Mouse (Mus musculus) kidney, adult 18-20 months (tissue): ENCODE measurements around the gene Gm10799.
A peak's percentile ranks its signal among the peaks of the same experiment; 100 is the strongest.
"Not testable (repeated sequence)": the region's sequence is repeated elsewhere in the genome, so short reads cannot be mapped to it uniquely, and the experiment has no call there.

Experiments
- DNase-seq: peaks from one replicate; pipeline ENCODE4 v3.0.0; 2021

The Gm10799 gene

DNA sequence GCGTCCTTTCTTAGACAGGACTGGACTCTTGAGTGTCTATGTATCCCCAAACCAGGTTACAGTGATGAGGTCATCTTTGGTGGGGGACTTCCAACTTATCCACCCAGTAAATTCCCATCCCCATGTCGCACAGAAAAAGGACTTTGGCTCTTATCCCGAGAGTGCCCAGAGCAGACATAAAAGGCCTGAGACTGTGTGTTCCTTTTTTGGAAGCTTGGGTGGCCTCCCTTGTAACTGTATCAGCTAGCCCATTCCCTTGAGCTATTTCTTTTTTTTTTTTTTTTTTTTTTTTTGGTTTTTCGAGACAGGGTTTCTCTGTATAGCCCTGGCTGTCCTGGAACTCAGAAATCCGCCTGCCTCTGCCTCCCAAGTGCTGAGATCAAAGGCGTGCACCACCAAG lies 2.8 kb downstream of the Gm10799 start, which contains the start of gene Gm10912:
Gm10912 (plus strand) TSS at position 301 of the 400 bp plus-strand sequence.
- not testable (repeated sequence) for DNase-seq

DNA sequence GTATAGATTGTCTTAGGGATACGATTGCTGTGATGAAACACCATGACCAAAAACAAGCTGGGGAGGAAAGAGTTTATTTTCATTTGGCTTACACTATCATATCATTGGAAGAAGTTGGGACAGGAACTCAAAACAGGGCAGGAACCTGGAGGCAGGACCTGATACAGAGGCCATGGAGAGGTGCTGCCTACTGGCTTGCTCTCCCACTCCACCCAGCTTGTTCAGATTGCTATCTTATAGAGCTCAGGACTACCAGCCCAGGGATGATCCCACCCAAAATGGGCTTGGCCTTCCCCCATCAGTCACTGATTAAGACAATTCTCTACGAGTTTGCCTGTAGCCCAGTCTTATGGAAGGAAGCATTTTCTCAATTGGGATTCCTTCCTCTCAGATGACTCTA lies 4.2 kb downstream of the Gm10799 start:
- DNase-seq = no peak

DNA sequence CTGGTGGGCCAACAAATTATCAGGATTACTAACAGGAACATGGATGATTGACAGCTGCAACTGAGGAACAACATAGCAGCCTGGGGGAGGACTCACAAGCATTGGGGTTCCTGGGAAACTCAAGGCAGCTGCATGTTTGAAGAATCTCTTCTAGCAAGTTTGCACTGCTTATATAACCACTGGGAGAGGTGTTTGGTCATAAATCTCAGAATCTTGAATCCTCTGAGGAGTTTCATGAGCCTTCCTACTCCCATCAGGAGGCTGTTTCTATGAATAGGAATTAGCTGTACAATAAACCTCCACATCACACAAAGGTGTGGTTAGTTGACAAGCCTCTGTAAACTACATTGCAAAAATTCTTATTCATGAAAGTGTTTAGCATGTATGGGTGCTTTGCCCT lies 5.7 kb downstream of the Gm10799 start:
- no peak for DNase-seq

DNA sequence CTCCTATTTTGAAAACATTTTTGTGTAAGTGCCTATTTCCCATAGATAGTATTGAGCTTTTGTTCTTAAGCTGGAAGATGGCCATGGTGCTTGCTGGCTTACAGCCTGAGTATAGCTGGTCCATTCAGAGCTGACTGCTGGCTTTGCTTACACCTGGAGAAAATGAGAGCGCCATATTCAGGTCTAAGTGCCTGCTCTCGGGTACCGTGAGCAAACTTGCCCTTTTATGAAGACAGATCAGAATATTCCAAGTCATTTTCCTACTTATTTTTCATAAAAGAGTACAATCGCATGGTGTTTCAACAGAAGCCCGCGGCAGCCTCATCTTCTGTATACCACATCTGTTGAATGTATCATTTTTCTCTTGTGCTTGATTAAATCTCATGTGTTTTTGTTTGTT lies 7.4 kb downstream of the Gm10799 start:
- no peak for DNase-seq

DNA sequence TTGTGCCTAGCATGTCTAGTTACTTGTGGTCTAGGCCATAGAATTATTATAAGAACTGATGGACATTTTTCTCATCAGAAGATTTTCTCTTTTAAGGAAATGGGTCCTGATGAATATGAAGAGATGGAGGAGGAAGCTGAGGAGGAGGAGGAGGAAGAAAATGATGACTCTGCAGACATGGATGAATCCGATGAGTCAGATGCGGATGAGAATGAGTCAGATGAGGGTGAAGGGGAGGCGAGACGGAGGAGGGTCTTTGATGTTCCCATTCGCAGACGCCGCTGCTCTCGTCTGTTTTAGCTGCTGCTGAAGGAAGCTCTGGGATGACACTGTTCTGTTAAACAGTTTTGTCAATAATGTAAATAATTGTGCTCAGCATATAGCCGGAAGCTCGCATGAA lies 8.6 kb downstream of the Gm10799 start:
- DNase-seq = no peak

DNA sequence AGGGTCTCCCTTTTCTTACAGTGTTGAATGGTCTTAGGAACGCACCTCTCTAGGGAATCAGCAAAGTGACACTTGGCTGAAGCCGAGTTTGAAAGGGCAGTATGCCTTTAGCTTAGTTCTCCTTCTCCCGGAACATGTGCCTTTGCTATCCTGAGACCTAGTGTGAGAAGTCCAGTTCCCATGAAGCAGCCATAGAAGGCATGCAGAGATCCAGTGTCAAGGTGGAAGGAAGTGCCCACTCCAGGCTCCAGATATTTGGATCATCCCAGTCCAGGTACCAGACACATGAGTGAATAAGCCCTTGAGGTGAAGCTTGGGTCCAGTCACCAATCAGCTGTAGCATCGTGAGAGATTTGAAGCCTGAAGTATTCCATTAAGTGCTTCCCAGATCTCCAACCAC lies 9.4 kb downstream of the Gm10799 start:
- no peak for DNase-seq

DNA sequence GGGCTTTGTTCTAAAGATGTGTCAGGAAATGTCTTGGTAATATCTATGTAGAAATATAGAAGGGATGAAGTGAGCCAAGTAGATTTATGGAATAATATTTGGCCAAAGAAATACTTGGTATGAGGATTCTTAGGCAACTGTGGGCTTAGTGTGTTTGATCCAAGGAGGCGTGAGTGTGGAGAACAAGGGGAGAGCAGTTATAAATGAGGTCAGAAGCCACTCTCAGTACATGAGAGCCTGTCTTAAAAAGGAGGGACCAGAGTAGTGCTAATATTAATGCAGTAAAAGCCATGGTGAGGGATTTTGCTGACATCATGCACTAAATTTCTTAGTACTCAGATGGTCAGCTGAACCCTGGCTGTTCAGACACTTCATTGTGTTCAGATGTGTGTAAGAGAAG lies 10.0 kb downstream of the Gm10799 start:
- DNase-seq = no peak

DNA sequence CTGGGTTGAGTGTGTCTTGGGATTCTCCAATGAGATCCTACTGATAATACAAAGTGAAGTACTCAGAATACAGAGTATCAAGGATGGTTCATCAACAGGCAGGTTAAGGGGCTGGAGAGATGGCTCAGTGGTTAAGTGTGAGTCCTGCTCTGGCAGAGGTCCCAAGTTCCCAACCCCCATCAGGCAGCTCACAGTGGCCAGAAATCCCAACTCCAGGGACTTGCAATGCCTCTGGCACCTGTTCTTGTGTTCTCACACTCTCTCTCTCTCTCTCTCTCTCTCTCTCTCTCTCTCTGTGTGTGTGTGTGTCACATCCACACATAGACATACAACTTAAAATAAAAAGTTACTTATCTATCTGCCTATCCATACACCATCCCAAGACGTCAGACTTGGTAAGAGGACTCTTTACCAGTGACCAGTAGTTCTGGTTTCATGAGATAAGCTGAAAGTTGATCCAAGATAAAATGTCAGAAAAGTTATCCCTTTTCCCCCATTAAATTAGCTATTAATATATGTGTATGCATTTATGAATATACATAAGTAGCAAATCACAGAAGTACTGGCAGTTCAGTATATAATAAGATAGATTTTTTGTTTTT lies 23.8 kb downstream of the Gm10799 start:
- DNase-seq = peak; percentile 36

DNA sequence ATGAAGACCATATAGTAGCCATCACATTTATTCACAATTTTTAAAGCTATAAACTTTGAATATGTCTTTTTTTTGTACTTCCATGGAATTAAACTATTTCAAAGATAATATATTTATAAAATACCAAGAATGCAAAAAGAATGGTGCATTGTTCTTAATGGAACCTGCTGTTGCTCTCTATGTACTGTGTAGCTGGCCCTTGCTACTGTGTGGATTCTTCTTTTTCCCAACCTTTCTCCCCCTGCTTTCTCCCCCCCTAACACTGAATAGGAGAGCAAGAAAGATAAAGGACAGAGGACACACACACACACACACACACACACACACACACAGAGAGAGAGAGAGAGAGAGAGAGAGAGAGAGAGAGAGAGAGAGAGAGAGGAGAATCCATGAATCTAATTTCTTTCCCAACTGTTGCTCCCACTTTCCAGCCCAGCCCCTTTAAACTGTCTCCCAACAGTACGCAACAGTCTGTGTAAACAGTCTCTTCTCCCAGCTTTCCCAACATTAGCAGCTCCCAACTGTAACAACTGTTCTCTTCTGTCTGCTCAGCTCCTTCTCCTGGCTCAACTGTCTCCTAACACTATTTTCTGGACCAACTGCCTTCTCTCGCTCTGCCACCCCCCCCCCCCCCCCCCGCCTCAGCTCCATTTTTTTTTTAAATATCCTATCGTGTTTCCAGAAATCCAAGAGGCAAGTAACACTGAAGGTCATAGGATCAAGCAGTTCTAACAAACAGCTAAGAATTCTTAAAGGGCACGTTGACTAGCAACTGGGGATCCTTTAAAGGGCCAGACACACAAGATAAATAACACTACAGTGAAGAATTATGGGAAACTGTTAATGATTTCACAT lies 24.5 kb downstream of the Gm10799 start:
- no peak for DNase-seq

DNA sequence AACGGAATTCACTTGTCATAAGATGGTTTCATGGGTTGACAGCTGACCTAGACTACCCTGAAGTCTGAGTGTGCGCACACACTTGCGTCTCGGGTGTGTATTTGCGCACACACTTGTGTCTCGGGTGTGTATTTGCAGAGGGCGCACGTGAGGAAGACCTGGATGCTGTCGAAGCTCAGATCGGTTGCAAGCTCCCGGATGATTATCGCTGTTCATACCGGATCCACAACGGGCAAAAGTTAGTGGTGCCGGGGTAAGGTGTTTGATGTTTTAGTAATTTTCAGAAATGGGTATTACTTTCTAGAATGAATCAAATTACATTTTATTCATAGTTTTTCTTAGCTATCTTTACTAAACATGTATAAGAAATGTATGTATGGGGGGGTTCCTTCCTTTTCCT lies 25.6 kb downstream of the Gm10799 start:
- no peak for DNase-seq

DNA sequence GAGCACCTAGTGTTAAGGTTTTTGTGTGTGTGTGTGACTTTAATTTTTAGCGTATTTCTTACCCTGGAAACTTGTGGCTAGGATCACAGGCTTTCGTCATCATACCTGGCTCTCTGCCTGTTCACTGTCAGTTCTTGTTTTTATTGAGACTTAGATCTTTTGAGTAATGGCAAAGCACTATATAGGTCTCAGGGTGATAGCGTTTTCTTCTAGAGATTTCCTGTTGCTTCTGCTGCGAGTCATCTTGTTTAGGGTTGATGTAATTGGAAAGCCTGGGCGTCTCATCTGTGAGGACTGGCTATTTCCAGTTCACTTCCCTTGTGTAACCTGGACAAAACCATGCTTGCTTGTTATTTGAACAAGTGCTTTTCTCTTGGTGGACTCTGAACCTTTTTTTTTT lies 26.7 kb downstream of the Gm10799 start:
- DNase-seq = no peak

DNA sequence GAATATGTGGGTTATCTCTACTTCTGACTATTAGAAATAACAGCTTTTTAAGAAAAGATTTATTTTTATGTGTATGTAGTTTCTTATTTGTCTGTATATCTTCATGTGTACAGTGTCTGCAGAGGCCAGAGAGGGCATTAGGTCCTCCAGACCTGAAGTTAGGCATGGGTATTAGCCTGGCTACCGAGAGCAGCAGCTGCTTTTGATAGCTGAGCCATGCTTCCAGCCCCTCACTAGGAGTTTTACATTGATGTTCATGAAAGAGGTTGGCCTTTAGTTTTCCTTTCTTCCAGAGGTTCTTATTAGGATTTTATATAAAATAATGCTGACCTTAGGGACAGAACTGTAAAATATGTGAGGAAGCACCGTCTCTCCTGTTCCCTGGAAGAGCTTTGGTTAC lies 30.1 kb downstream of the Gm10799 start:
- DNase-seq = no peak

DNA sequence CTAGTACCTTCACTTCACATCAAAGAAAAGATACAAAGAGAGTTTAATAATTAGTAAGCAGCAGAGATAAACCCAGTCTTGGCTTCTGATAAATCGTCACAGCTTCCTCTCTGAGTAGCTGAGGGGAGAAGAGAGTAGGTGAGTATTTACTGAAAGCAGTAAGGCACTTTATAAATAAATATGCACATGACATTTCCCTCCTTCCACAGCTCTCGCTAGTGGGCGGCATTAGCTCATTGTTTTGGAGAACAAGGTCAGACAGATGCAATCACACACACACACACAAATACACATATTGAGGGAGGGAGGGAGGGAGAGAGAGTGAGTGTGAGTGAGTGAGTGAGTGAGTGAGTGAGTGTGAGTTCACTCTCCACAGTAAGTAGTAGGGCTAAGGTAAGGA lies 32.0 kb downstream of the Gm10799 start:
- no peak for DNase-seq

DNA sequence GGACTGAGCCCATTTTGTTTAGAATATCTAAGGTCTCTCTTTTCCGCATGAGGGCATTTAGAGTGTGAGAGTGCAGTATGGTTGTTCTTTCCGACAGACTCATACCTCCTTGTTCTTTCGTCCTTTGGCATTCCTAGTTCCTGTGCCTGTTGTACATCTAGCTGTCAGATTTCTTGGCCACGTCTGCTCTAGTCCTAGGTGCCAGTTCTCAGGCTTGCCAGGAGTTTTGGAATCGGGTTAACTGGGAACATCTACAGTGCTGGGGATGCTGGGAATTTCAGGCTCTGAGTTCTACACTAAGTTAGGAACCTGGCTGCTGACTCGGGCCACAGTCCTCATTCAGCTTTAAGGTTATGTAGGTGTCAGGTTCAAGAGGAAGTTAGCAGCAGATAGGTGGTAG lies 32.8 kb downstream of the Gm10799 start:
- no peak for DNase-seq

DNA sequence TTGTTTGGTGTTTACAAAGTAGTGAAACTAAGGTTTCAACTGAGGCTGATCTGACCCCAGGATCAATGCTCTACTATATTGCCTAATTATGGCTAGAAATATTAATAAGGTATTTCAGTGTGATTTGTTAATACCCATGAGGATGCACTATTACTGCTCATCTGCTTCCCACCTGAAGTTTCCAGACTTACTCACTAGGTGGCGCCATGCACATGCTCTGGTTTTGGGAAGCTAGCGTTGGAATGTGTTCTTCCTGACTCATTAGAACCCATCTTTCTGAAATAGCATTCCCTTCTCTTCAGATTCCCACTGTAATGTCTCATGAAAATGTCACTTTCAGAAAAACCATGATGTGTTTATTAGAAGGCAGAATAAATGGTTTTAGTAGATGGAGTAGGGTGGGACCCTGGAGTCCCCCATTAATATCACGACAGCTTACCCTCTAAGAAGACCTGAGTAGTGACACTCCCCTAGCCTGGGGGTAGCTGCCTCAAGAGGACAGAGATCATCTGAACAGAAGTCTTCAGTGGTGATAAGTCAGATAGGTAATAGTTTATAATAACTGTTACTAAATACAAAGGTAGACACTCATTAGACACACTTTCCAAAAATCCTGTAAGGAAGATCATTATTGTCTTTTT lies 33.4 kb downstream of the Gm10799 start:
- DNase-seq = peak; percentile 66

DNA sequence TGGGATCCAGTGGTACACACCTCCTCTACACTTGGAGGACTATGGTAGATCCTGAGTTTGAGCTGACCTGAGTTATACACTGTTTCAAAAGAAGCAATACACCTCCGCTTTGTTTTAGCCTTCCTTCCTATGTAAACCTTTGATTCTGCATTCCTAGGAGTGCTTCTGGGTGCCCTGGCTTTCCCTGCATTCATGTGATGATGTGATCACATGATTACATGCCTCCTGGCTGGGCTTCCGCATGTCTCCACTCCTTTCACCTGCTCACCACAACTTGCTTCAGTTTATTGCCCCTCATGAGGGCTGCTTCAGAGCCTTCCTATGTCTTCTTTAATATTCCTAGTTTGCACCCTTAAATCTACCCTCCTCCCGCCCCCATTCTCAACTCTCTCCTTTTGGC lies 36.3 kb downstream of the Gm10799 start:
- no peak for DNase-seq

DNA sequence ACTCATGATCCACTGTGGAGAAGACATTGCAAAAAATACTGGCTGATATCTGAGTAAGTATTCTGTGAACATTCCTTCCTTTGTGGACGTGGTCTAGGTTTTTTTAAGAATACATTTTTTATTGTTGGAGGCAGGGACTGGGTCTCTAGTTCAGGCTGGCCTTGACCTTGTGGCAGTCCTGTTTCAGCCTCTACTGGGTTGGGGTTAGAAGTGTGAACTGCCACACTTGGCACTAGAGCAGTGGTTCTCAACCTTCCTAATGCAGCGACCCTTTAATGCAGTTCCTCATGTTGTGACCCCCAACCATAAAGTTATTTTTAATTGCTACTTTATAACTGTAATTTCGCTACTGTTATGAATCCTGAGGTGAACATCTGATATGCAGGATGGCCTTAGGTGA lies 38.0 kb downstream of the Gm10799 start:
- no peak for DNase-seq

DNA sequence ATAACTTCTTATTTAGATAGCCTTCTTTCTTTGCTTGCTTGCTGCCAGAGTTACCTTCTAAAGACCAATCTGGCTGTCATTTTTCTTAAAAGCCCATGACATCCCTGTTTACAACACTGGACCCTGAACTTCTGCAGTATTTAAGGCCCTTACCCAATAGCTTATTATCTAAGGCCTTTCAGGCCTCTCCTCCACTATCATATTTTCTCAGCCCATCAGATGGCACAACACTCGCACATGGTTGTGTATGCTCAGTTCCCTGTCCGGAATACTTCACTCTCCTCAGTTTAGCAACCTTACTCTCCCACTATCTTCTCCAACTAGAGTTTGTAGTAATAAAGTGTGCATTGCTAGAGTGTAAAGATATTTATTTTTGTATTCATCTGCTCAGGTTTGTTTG lies 39.3 kb downstream of the Gm10799 start:
- DNase-seq = no peak

DNA sequence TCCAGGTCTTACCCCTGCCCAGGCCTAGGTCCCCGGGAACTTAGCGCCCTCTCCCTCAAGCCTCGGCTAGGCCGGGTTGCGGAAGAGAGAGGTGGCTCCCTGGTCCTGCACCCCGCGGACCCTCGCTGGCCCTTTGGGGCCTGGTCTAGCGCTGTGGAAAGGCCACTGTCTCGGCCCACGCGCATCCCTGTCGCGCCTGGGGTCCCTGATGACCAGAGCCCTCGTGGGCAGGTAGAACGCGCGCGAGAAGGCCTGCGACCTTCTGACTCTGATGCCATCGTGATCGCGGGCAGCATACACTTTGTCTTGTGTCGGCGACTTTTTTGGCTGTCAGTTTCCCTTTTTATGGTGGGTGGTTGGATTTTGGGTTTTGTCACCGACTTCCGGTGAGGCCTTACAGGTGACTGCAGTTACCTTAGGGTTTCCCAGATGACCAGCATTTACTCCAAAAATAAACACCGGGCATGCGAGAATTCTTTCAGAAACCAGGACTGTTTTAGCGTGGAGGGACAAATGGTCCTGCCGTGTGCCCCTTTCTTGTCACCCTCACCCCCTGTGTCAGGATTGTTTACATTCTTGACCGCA lies 40.1 kb downstream of the Gm10799 start, which contains the start of gene 4931422A03Rik:
4931422A03Rik (minus strand) TSS at position 223 of the 585 bp plus-strand sequence.
- no peak for DNase-seq

DNA sequence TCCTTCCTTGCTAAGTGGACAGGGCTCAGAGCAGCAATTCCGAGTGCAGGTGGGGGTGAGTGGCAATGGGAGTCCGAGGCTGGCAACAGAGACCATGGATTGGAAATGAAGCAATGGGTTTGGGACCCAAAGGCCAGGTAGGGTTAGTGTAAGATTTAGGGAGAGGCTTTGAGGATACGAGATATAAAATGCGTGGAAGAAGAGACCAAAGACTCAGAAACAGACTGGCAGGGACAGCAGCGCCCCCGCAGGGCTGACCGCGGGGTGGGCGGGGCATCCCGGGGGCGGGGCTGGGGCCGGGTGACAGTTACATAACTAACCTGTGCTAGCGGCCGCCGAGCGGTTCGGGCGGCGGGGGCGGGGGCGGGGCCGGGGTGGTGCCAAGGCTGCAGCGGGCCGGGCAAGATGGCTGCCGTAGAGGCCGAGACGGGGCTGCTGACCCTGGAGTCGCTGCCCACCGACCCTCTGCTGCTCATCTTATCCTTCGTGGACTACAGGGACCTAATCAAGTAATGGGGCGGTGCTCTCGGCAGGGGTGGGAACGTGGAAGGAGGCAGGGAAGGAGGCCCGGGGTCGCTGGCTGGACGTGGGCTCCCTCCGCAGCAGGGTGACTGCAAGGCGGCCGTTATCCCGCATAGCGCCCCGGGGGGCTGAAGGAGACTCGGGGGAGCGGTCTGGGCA lies 40.8 kb downstream of the Gm10799 start, which contains the start of gene Fbxo3:
Fbxo3 (plus strand) TSS at position 264 of the 681 bp plus-strand sequence.
- peak; percentile 91 for DNase-seq

DNA sequence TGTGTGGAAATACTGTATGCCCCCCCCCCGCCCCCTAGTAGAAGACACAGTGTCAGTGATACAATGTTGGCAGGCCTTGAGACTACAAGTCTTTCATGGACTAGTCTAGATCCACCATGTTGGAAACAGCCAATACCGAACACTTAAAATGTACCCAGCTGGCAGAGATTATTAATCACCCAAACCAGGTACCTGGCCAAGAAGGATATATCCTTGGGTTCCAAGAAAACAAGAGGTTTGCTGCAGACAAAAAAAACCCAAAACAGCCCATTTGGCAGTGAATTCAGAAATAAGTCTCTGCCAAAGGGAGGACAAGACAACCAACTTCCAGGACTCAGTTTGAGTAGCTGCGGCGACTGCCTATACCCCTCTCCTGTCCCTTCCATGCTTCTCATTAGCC lies 43.7 kb downstream of the Gm10799 start:
- DNase-seq = no peak

DNA sequence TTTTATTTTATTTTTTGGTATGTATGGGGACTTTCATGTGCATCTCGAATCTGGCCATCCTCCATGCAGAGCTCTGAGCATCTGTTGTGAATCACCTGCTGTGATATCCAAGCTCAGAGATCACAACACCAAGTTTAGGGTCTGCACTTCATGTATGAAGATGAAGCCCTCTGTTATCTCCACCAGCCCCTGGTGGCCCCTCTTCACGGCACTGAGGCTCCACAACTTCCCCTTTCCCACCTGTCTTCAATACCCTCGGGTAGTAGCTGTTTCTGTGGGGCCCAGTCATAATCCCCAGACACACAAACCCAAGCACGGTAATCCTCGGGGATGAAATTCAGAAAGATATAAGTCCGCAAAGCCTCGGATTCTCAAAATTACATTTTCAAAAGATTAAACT lies 45.3 kb downstream of the Gm10799 start:
- no peak for DNase-seq
